Comparison of ENCODE assay signal across 10 mouse cellular contexts in the genomic region with DNA sequence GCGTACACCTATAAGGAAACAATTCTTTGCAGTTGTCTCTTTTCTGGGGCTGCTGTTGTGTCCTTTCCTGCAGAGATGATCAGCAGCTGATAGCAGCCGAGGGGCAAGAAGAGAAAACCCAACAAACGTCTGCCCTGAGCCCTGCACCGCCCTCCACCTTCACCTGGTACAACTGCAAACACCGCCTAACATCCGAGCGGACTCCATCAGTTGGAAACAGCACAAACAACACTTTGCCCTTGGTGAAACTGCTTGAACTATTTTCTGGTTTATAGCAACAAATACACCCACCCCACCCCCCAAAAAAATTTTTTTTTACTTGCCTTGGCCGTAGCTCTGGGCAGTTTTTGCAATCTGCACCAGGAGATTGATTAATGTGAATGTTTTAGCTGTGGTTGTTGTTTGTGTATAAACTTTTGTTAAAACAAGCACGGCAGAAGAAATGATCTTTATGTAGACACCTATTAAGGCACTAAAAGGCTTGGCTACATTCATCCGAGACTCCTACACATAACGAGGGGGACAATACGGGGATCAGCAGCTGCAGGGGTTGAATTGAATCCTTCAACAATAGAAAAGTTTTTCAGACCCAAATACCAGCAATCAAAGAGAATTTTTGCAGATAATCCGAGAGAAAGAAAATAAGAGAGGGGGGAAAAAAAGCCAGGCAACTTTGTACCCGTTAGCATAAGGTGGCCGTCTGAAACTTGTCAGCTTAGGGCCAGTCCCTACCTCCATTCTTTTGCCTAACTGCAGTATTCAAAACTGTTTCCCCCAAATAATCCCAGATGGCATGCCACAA. TPM values are rescaled to one million over a fixed set of nuclear protein-coding genes. Genes with fewer than 3 reads are reported as not detected.
A peak's percentile ranks its signal among the peaks of the same experiment; 100 is the strongest.
DNase-seq lines count a peak whose midpoint lies in the region; ATAC-seq and TF ChIP-seq lines count a peak whose summit lies in the region.
"Had no signal": no experiment of that assay in that cellular context is flagged by ENCODE, and none has a peak within 500 bp of the region (broad histone marks: within the 10 kb centered on the region; RNA-seq: fewer than 3 reads in every experiment).

No protein-coding gene starts in this region.

- ATAC-seq in lung, embryonic 14.5 days (ENCODE audit: insufficient read depth) = no peak
- peak; percentile 60 for ATAC-seq in forebrain, embryonic 13.5 days
- no peak for ATAC-seq in limb, embryonic 13.5 days (ENCODE audit: low FRiP score, low read depth)
- no peak for ATAC-seq in stomach, embryonic 16.5 days (ENCODE audit: insufficient read depth, low FRiP score)

- TF ChIP-seq CTCF in lung, embryonic 14.5 days (IDR thresholded peaks at IDR 0.05; ENCODE audit: low read depth) = no peak
- TF ChIP-seq CTCF in lung, adult 2 months (IDR thresholded peaks at IDR 0.05; ENCODE audit: insufficient read depth, low read length) = no peak

- H3K9ac ChIP-seq in lung, embryonic 14.5 days = no peak overlapping the region
- peak overlapping the region; percentile 64; the same call in 1 of the 2 replicates for H3K9ac ChIP-seq in forebrain, embryonic 13.5 days
- H3K9ac ChIP-seq in limb, embryonic 13.5 days = no peak overlapping the region
- no peak overlapping the region for H3K9ac ChIP-seq in stomach, embryonic 16.5 days (ENCODE audit: low read length)

- H3K4me3 ChIP-seq in lung, embryonic 14.5 days (ENCODE audit: low read depth, low read length) = peak overlapping the region; percentile 34
- H3K4me3 ChIP-seq in lung, adult 2 months (replicated peaks; ENCODE audit: extremely low read depth, low read depth, low read length) = no peak overlapping the region
- peak overlapping the region; percentile 50 for H3K4me3 ChIP-seq in forebrain, embryonic 13.5 days
- peak overlapping the region; percentile 50 for H3K4me3 ChIP-seq in limb, embryonic 13.5 days
- H3K4me3 ChIP-seq in stomach, embryonic 16.5 days (replicated peaks; ENCODE audit: low read length) = no peak overlapping the region

- 27% methylated on average over 15 of the region's 15 CpGs for WGBS in lung, embryonic 14.5 days
- 48% methylated on average over 15 of the region's 15 CpGs for WGBS in lung, adult 2 months
- 6% methylated on average over 15 of the region's 15 CpGs for WGBS in forebrain, embryonic 13.5 days
- WGBS in limb, embryonic 13.5 days = 34% methylated on average over 15 of the region's 15 CpGs
- WGBS in stomach, embryonic 16.5 days = 36% methylated on average over 15 of the region's 15 CpGs

- peaks cover 27% of the 10 kb centered on the region for H3K27me3 ChIP-seq in lung, embryonic 14.5 days (ENCODE audit: insufficient read depth, low read length)
- H3K27me3 ChIP-seq in forebrain, embryonic 13.5 days = peaks cover 40% of the 10 kb centered on the region
- H3K27me3 ChIP-seq in limb, embryonic 13.5 days = peaks cover 34% of the 10 kb centered on the region
- peaks cover 14% of the 10 kb centered on the region for H3K27me3 ChIP-seq in stomach, embryonic 16.5 days (ENCODE audit: control insufficient read depth, insufficient read depth, low read length)

- H3K27ac ChIP-seq in lung, embryonic 14.5 days (ENCODE audit: low read depth) = no peak overlapping the region
- peak overlapping the region; percentile 81; the same call in 1 of the 2 replicates for H3K27ac ChIP-seq in forebrain, embryonic 13.5 days
- no peak overlapping the region for H3K27ac ChIP-seq in limb, embryonic 13.5 days
- H3K27ac ChIP-seq in stomach, embryonic 16.5 days (ENCODE audit: low read length) = no peak overlapping the region
- H3K27ac ChIP-seq: kidney, postnatal 0 days had no signal

- no peaks in the 10 kb centered on the region for H3K36me3 ChIP-seq in lung, embryonic 14.5 days (ENCODE audit: insufficient read depth)
- H3K36me3 ChIP-seq in forebrain, embryonic 13.5 days (ENCODE audit: poor library complexity, severe bottlenecking) = no peaks in the 10 kb centered on the region
- H3K36me3 ChIP-seq in limb, embryonic 13.5 days = no peaks in the 10 kb centered on the region
- no peaks in the 10 kb centered on the region for H3K36me3 ChIP-seq in stomach, embryonic 16.5 days (ENCODE audit: control insufficient read depth, insufficient read depth, low read length)

- TF ChIP-seq POLR2A in lung, adult 2 months (IDR thresholded peaks at IDR 0.05; ENCODE audit: borderline replicate concordance, extremely low read depth, low read depth, low read length) = no peak

- H3K4me1 ChIP-seq in lung, embryonic 14.5 days (ENCODE audit: insufficient read depth) = no peaks in the 10 kb centered on the region
- no peaks in the 10 kb centered on the region; the same call in 1 of the 2 replicates for H3K4me1 ChIP-seq in lung, adult 2 months (ENCODE audit: control insufficient read depth, insufficient read depth, low read length)
- H3K4me1 ChIP-seq in forebrain, embryonic 13.5 days = peaks cover 23% of the 10 kb centered on the region
- H3K4me1 ChIP-seq in limb, embryonic 13.5 days = 0 out of 2 replicates have a peak, but pooled peaks cover 6% of the 10 kb centered on the region
- H3K4me1 ChIP-seq in stomach, embryonic 16.5 days (ENCODE audit: control insufficient read depth, insufficient read depth, low read length) = no peaks in the 10 kb centered on the region

- H3K4me2 ChIP-seq in lung, embryonic 14.5 days = peak overlapping the region; percentile 65; the same call in 1 of the 2 replicates
- H3K4me2 ChIP-seq in forebrain, embryonic 13.5 days = peak overlapping the region; percentile 81
- peak overlapping the region; percentile 85 for H3K4me2 ChIP-seq in limb, embryonic 13.5 days (replicated peaks)
- H3K4me2 ChIP-seq in stomach, embryonic 16.5 days (ENCODE audit: low read depth, low read length) = peak overlapping the region; percentile 78

- no peaks in the 10 kb centered on the region for H3K9me3 ChIP-seq in lung, embryonic 14.5 days (ENCODE audit: low read depth, low read length)
- peaks cover 3% of the 10 kb centered on the region; the same call in 1 of the 2 replicates for H3K9me3 ChIP-seq in forebrain, embryonic 13.5 days (replicated peaks)
- H3K9me3 ChIP-seq in limb, embryonic 13.5 days = peaks cover 5% of the 10 kb centered on the region; the same call in 1 of the 2 replicates
- H3K9me3 ChIP-seq in stomach, embryonic 16.5 days (replicated peaks; ENCODE audit: control insufficient read depth, low read length) = 0 out of 2 replicates have a peak, but pooled peaks cover 3% of the 10 kb centered on the region

- DNase-seq in lung, embryonic 14.5 days = no peak
- DNase-seq in lung, adult 2 months = no peak
- DNase-seq in c-Kit-positive CD71-positive TER-119-positive erythroid progenitor cells, embryonic 14.5 days (ENCODE audit: low spot score) = no peak
- no peak for DNase-seq in cerebellum, postnatal 25 days
- DNase-seq: lung, postnatal 36 days had no signal

RNA-seq across cellular contexts. Expression of a gene that starts 1.6 kb away (rescaled TPM):
- polyA plus RNA-seq in lung, embryonic 14.5 days (2014; fragmentation: Nextera tagmentation; extraction: Ambion mirVana) = 19.8 and 21.9 TPM in 2 replicates
- 3.0 and 4.4 TPM in 2 replicates for polyA plus RNA-seq in lung, adult 2 months (2012; rRNA removed)
- 26.5 and 27.5 TPM in 2 replicates for polyA plus RNA-seq in forebrain, embryonic 13.5 days (2015; fragmentation: Nextera tagmentation; extraction: Ambion mirVana)
- 15.4 and 16.4 TPM in 2 replicates for polyA plus RNA-seq in limb, embryonic 13.5 days (2015; fragmentation: Nextera tagmentation; extraction: Ambion mirVana)
- 15.2 and 17.6 TPM in 2 replicates for polyA plus RNA-seq in stomach, embryonic 16.5 days (2015; fragmentation: Nextera tagmentation; extraction: Ambion mirVana)

RNA-seq across cellular contexts. Expression of a gene that starts 27.1 kb away (rescaled TPM):
- polyA plus RNA-seq in lung, embryonic 14.5 days (2014; fragmentation: Nextera tagmentation; extraction: Ambion mirVana) = 349 and 376 TPM in 2 replicates
- 377 and 390 TPM in 2 replicates for polyA plus RNA-seq in lung, adult 2 months (2012; rRNA removed)
- 348 and 361 TPM in 2 replicates for polyA plus RNA-seq in forebrain, embryonic 13.5 days (2015; fragmentation: Nextera tagmentation; extraction: Ambion mirVana)
- 384 and 392 TPM in 2 replicates for polyA plus RNA-seq in limb, embryonic 13.5 days (2015; fragmentation: Nextera tagmentation; extraction: Ambion mirVana)
- 279 and 286 TPM in 2 replicates for polyA plus RNA-seq in stomach, embryonic 16.5 days (2015; fragmentation: Nextera tagmentation; extraction: Ambion mirVana)

RNA-seq across cellular contexts. Expression of a gene that starts 31.3 kb away (rescaled TPM):
- polyA plus RNA-seq in lung, embryonic 14.5 days (2014; fragmentation: Nextera tagmentation; extraction: Ambion mirVana) = not detected in 2 replicates
- polyA plus RNA-seq in lung, adult 2 months (2012; rRNA removed) = 0.09 TPM in 1 of 2 replicates, not detected in the other
- polyA plus RNA-seq in forebrain, embryonic 13.5 days (2015; fragmentation: Nextera tagmentation; extraction: Ambion mirVana) = 0.09 TPM in 1 of 2 replicates, not detected in the other
- not detected in 2 replicates for polyA plus RNA-seq in limb, embryonic 13.5 days (2015; fragmentation: Nextera tagmentation; extraction: Ambion mirVana)
- 0.13 TPM in 1 of 2 replicates, not detected in the other for polyA plus RNA-seq in stomach, embryonic 16.5 days (2015; fragmentation: Nextera tagmentation; extraction: Ambion mirVana)
- polyA plus RNA-seq: kidney, postnatal 0 days had no signal

RNA-seq across cellular contexts. Expression of a gene that starts 31.9 kb away (rescaled TPM):
- 7.1 and 7.3 TPM in 2 replicates for polyA plus RNA-seq in lung, embryonic 14.5 days (2014; fragmentation: Nextera tagmentation; extraction: Ambion mirVana)
- polyA plus RNA-seq in lung, adult 2 months (2012; rRNA removed) = 8.0 and 9.3 TPM in 2 replicates
- 11.4 and 12.9 TPM in 2 replicates for polyA plus RNA-seq in forebrain, embryonic 13.5 days (2015; fragmentation: Nextera tagmentation; extraction: Ambion mirVana)
- polyA plus RNA-seq in limb, embryonic 13.5 days (2015; fragmentation: Nextera tagmentation; extraction: Ambion mirVana) = 9.9 and 11.4 TPM in 2 replicates
- 10.0 and 13.5 TPM in 2 replicates for polyA plus RNA-seq in stomach, embryonic 16.5 days (2015; fragmentation: Nextera tagmentation; extraction: Ambion mirVana)

RNA-seq across cellular contexts. Expression of a gene that starts 52.9 kb away (rescaled TPM):
- not detected in 2 replicates for polyA plus RNA-seq in lung, embryonic 14.5 days (2014; fragmentation: Nextera tagmentation; extraction: Ambion mirVana)
- not detected in 2 replicates for polyA plus RNA-seq in lung, adult 2 months (2012; rRNA removed)
- polyA plus RNA-seq in forebrain, embryonic 13.5 days (2015; fragmentation: Nextera tagmentation; extraction: Ambion mirVana) = not detected in 2 replicates
- polyA plus RNA-seq in limb, embryonic 13.5 days (2015; fragmentation: Nextera tagmentation; extraction: Ambion mirVana) = not detected in 2 replicates
- polyA plus RNA-seq in stomach, embryonic 16.5 days (2015; fragmentation: Nextera tagmentation; extraction: Ambion mirVana) = 1.1 and 1.2 TPM in 2 replicates
- polyA plus RNA-seq: kidney, postnatal 0 days; thymus, adult 2 months had no signal

Comparison
In these comparisons a context has a peak if more than half of its experiments do, and no peak if none do; other contexts are left out.
1. H3K4me3 ChIP-seq: peak in lung, embryonic 14.5 days (single experiment), forebrain, embryonic 13.5 days (single experiment) and limb, embryonic 13.5 days (single experiment); none in lung, adult 2 months (single experiment) and stomach, embryonic 16.5 days (single experiment).
2. Peak in every context shown above with its lines, with median percentiles within 50 percentile points of each other: H3K4me2 ChIP-seq.